In the genomic region with DNA sequence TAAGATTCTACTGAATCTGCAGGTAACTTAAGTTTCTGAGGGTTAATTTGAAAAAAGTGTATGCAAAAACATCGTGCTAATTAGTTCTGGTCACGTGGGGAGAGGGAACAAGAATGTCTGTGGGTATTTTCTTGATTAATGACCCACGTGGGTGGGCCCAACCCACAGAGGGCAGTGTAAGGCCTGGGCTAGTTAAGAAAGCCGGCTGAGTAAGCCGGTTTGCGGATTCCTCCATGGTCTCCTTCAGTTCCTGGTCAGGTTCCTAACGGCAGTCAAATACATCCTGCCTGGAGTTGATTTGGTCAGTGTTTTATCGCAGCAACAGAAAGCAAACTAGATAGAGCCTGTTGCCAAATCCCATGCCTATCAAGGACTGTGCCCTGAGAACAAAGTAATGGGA, we compare ENCODE assay signal across 23 mouse cellular contexts. TPM values are rescaled to one million over a fixed set of nuclear protein-coding genes. Genes with fewer than 3 reads are reported as not detected.
DNase-seq lines count a peak whose midpoint lies in the region; ATAC-seq and TF ChIP-seq lines count a peak whose summit lies in the region.
"Had no signal": no experiment of that assay in that cellular context is flagged by ENCODE, and none has a peak within 500 bp of the region (broad histone marks: within the 10 kb centered on the region; RNA-seq: fewer than 3 reads in every experiment).

No protein-coding gene starts in this region.

- no peak overlapping the region for H3K27ac ChIP-seq in lung, postnatal 0 days (ENCODE audit: low read length)
- no peak overlapping the region for H3K27ac ChIP-seq in intestine, embryonic 16.5 days (ENCODE audit: low read length)
- H3K27ac ChIP-seq in stomach, embryonic 15.5 days, result no peak overlapping the region
- H3K27ac ChIP-seq: embryonic facial prominence, embryonic 12.5 days; forebrain, embryonic 15.5 days; hindbrain, embryonic 10.5 days; limb, embryonic 12.5 days; liver, embryonic 15.5 days; midbrain, embryonic 10.5 days had no signal

- WGBS in lung, postnatal 0 days, result 21% methylated on average over 8 of the region's 8 CpGs
- 30% methylated on average over 8 of the region's 8 CpGs for WGBS in intestine, embryonic 16.5 days
- WGBS in stomach, embryonic 15.5 days, result 22% methylated on average over 8 of the region's 8 CpGs

- H3K9ac ChIP-seq in lung, postnatal 0 days (replicated peaks; ENCODE audit: low read depth), result no peak overlapping the region
- no peak overlapping the region for H3K9ac ChIP-seq in intestine, embryonic 16.5 days (ENCODE audit: low read depth, low read length)
- H3K9ac ChIP-seq in stomach, embryonic 15.5 days, result no peak overlapping the region
- H3K9ac ChIP-seq: embryonic facial prominence, embryonic 12.5 days; forebrain, embryonic 15.5 days; limb, embryonic 12.5 days; liver, embryonic 15.5 days had no signal

- H3K4me1 ChIP-seq in lung, postnatal 0 days (ENCODE audit: insufficient read depth, low read depth, low read length), result no peaks in the 10 kb centered on the region
- H3K4me1 ChIP-seq in intestine, embryonic 16.5 days (ENCODE audit: control insufficient read depth, insufficient read depth, low read length), result peaks cover 5% of the 10 kb centered on the region; the same call in 1 of the 2 replicates
- H3K4me1 ChIP-seq in stomach, embryonic 15.5 days, result no peaks in the 10 kb centered on the region
- H3K4me1 ChIP-seq: embryonic facial prominence, embryonic 12.5 days; hindbrain, embryonic 10.5 days; liver, embryonic 15.5 days; midbrain, embryonic 10.5 days had no signal

- H3K36me3 ChIP-seq in lung, postnatal 0 days (ENCODE audit: insufficient read depth, low read length), result no peaks in the 10 kb centered on the region
- no peaks in the 10 kb centered on the region for H3K36me3 ChIP-seq in intestine, embryonic 16.5 days (ENCODE audit: control insufficient read depth, insufficient read depth, low read length)
- H3K36me3 ChIP-seq in stomach, embryonic 15.5 days, result no peaks in the 10 kb centered on the region
- H3K36me3 ChIP-seq: embryonic facial prominence, embryonic 12.5 days; forebrain, embryonic 15.5 days; hindbrain, embryonic 10.5 days; limb, embryonic 12.5 days; liver, embryonic 15.5 days; midbrain, embryonic 10.5 days had no signal

- no peaks in the 10 kb centered on the region for H3K9me3 ChIP-seq in lung, postnatal 0 days (ENCODE audit: low read length)
- no peaks in the 10 kb centered on the region for H3K9me3 ChIP-seq in intestine, embryonic 16.5 days (ENCODE audit: control insufficient read depth, low read length)
- no peaks in the 10 kb centered on the region for H3K9me3 ChIP-seq in stomach, embryonic 15.5 days
- H3K9me3 ChIP-seq: embryonic facial prominence, embryonic 12.5 days; forebrain, embryonic 15.5 days; limb, embryonic 12.5 days; liver, embryonic 15.5 days had no signal

- intact Hi-C loops in gastrocnemius, postnatal 14 days (cut with DNase I; ENCODE audit: low total_unique reads), result loop anchor here (5.0 kb wide), 1 partner anchor 78 kb away; no protein-coding TSS in a partner anchor

- no peak for ATAC-seq in lung, postnatal 0 days
- peak; percentile 50; the same call in 1 of the 2 replicates for ATAC-seq in intestine, embryonic 16.5 days
- peak; percentile 63 for ATAC-seq in stomach, embryonic 15.5 days (ENCODE audit: insufficient read depth, low FRiP score, low read depth)
- ATAC-seq: forebrain, embryonic 15.5 days; inflammation-experienced regulatory T-cells, adult 6 months had no signal

- TF ChIP-seq CTCF in lung, postnatal 0 days (IDR thresholded peaks at IDR 0.05), result peak; percentile 25; the same call in 1 of the 2 replicates

- H3K4me3 ChIP-seq in lung, postnatal 0 days (ENCODE audit: low read depth, low read length), result no peak overlapping the region
- no peak overlapping the region for H3K4me3 ChIP-seq in intestine, embryonic 16.5 days (ENCODE audit: low read length)
- no peak overlapping the region for H3K4me3 ChIP-seq in stomach, embryonic 15.5 days (replicated peaks)
- H3K4me3 ChIP-seq: embryonic facial prominence, embryonic 12.5 days; forebrain, embryonic 15.5 days; hindbrain, embryonic 10.5 days; limb, embryonic 12.5 days; liver, embryonic 15.5 days; midbrain, embryonic 10.5 days; myocyte had no signal

- no peak overlapping the region for H3K4me2 ChIP-seq in lung, postnatal 0 days (replicated peaks; ENCODE audit: low read depth, low read length)
- no peak overlapping the region for H3K4me2 ChIP-seq in intestine, embryonic 16.5 days (ENCODE audit: low read depth, low read length)
- H3K4me2 ChIP-seq in stomach, embryonic 15.5 days, result no peak overlapping the region
- H3K4me2 ChIP-seq: embryonic facial prominence, embryonic 12.5 days; forebrain, embryonic 15.5 days; limb, embryonic 12.5 days; liver, embryonic 15.5 days had no signal

- no peaks in the 10 kb centered on the region for H3K27me3 ChIP-seq in lung, postnatal 0 days (replicated peaks; ENCODE audit: insufficient read depth, low read length)
- no peaks in the 10 kb centered on the region for H3K27me3 ChIP-seq in intestine, embryonic 16.5 days (replicated peaks; ENCODE audit: control insufficient read depth, insufficient read depth, low read length)
- no peaks in the 10 kb centered on the region for H3K27me3 ChIP-seq in stomach, embryonic 15.5 days (replicated peaks)
- H3K27me3 ChIP-seq: embryonic facial prominence, embryonic 12.5 days; forebrain, embryonic 15.5 days; limb, embryonic 12.5 days; liver, embryonic 15.5 days had no signal

- TF ChIP-seq EP300 in lung, postnatal 0 days (IDR thresholded peaks at IDR 0.05), result no peak

- DNase-seq in embryo, embryonic 10.5 days (ENCODE audit: low spot score), result peak; percentile 23
- DNase-seq in embryo, embryonic 11 days, result no peak
- DNase-seq in lung, postnatal 0 days (ENCODE audit: low spot score), result no peak
- DNase-seq in lung, postnatal 14 days, result no peak
- no peak for DNase-seq in left cerebral cortex, adult 9 months (ENCODE audit: low spot score in 2 of 2)
- DNase-seq in gastrocnemius, postnatal 14 days, result no peak
- DNase-seq: adrenal gland, adult 8-10 months; cerebellum, adult 11-12 months; lung, postnatal 4 days had no signal

RNA-seq across cellular contexts. Expression of gene Tuba3a, which starts 1.6 kb away (rescaled TPM):
- not detected in 2 replicates for polyA plus RNA-seq in lung, postnatal 0 days (2015; fragmentation: Nextera tagmentation; extraction: Ambion mirVana)
- 0.09 and 0.17 TPM in 2 replicates for polyA plus RNA-seq in intestine, embryonic 16.5 days (2015; fragmentation: Nextera tagmentation; extraction: Ambion mirVana)
- 0.12 TPM in 2 replicates for polyA plus RNA-seq in stomach, embryonic 15.5 days (2015; fragmentation: Nextera tagmentation; extraction: Ambion mirVana)
- total RNA-seq in gastrocnemius, postnatal 14 days (2021), result not detected
- total RNA-seq: adrenal gland, adult 8-10 months; left cerebral cortex, adult 8-10 months; MEL had no signal
- polyA plus RNA-seq: forebrain, embryonic 15.5 days; heart, embryonic 14.5 days; hindbrain, embryonic 10.5 days; liver, embryonic 15.5 days; midbrain, embryonic 10.5 days; myocyte; small intestine, adult 2 months had no signal

RNA-seq across cellular contexts. Expression of gene Ltbr, which starts 29.4 kb away (rescaled TPM):
- polyA plus RNA-seq in lung, postnatal 0 days (2015; fragmentation: Nextera tagmentation; extraction: Ambion mirVana), result 96.7 and 100 TPM in 2 replicates
- polyA plus RNA-seq in intestine, embryonic 16.5 days (2015; fragmentation: Nextera tagmentation; extraction: Ambion mirVana), result 106 and 107 TPM in 2 replicates
- 62.7 and 64.5 TPM in 2 replicates for polyA plus RNA-seq in stomach, embryonic 15.5 days (2015; fragmentation: Nextera tagmentation; extraction: Ambion mirVana)
- 10 to 100 TPM; 24.8 to 26.3 TPM for total RNA-seq in gastrocnemius, postnatal 14 days (2021)

RNA-seq across cellular contexts. Expression of gene Scnn1a, which starts 36.2 kb away (rescaled TPM):
- polyA plus RNA-seq in lung, postnatal 0 days (2015; fragmentation: Nextera tagmentation; extraction: Ambion mirVana), result 106 and 123 TPM in 2 replicates
- 5.0 and 7.6 TPM in 2 replicates for polyA plus RNA-seq in intestine, embryonic 16.5 days (2015; fragmentation: Nextera tagmentation; extraction: Ambion mirVana)
- polyA plus RNA-seq in stomach, embryonic 15.5 days (2015; fragmentation: Nextera tagmentation; extraction: Ambion mirVana), result 3.1 and 3.8 TPM in 2 replicates
- total RNA-seq in gastrocnemius, postnatal 14 days (2021), result under 1 TPM; 0.22 to 0.27 TPM
- total RNA-seq: MEL had no signal
- polyA plus RNA-seq: inflammation-experienced regulatory T-cells, adult 6 months had no signal

RNA-seq across cellular contexts. Expression of gene Cd27, which starts 47.4 kb away (rescaled TPM):
- 2.4 and 3.0 TPM in 2 replicates for polyA plus RNA-seq in lung, postnatal 0 days (2015; fragmentation: Nextera tagmentation; extraction: Ambion mirVana)
- 2.0 and 2.3 TPM in 2 replicates for polyA plus RNA-seq in intestine, embryonic 16.5 days (2015; fragmentation: Nextera tagmentation; extraction: Ambion mirVana)
- 2.2 and 2.5 TPM in 2 replicates for polyA plus RNA-seq in stomach, embryonic 15.5 days (2015; fragmentation: Nextera tagmentation; extraction: Ambion mirVana)
- total RNA-seq in gastrocnemius, postnatal 14 days (2021), result under 1 TPM in 1 of 2 experiments, not detected in 1; 0.16 TPM
- total RNA-seq: MEL had no signal

RNA-seq across cellular contexts. Expression of gene Tapbpl, which starts 52.6 kb away (rescaled TPM):
- 14.2 and 16.9 TPM in 2 replicates for polyA plus RNA-seq in lung, postnatal 0 days (2015; fragmentation: Nextera tagmentation; extraction: Ambion mirVana)
- polyA plus RNA-seq in intestine, embryonic 16.5 days (2015; fragmentation: Nextera tagmentation; extraction: Ambion mirVana), result 13.3 and 14.4 TPM in 2 replicates
- polyA plus RNA-seq in stomach, embryonic 15.5 days (2015; fragmentation: Nextera tagmentation; extraction: Ambion mirVana), result 8.0 and 8.8 TPM in 2 replicates
- 1 to 10 TPM; 2.2 to 2.3 TPM for total RNA-seq in gastrocnemius, postnatal 14 days (2021)

Comparison
In these comparisons a context has a peak if more than half of its experiments do, and no peak if none do; other contexts are left out.
1. RNA of gene Scnn1a, which starts 36.2 kb away (polyA plus RNA-seq): 106 to 123 TPM in lung, postnatal 0 days; 5.0 to 7.6 TPM in intestine, embryonic 16.5 days and 3.1 to 3.8 TPM in stomach, embryonic 15.5 days; every median in the first group is over 10 times any median in the second.